Mouse (Mus musculus): Measurements from ENCODE around the gene Agbl4. TPM values are rescaled to one million over a fixed set of nuclear protein-coding genes. Genes with fewer than 3 reads are reported as not detected.
A peak's percentile ranks its signal among the peaks of the same experiment; 100 is the strongest.

Gene Agbl4
- polyA plus RNA-seq, 1 experiment from 2014 or later: 0.16 TPM

GRCm38 (mm10) chr4:111383101-111383500 lies 985.6 kb downstream of the Agbl4 start:
- H3K36me3 ChIP-seq (ENCODE audit: control insufficient read depth, insufficient read depth, low read length): no peaks in the 10 kb centered on the region
- no peaks in the 10 kb centered on the region for H3K4me1 ChIP-seq (ENCODE audit: control insufficient read depth, insufficient read depth, low read length)
- H3K27ac ChIP-seq (ENCODE audit: low read length): no peak overlapping the region
- H3K9ac ChIP-seq (ENCODE audit: low read depth, low read length): no peak overlapping the region
- WGBS: 87% methylated on average over 2 of the region's 2 CpGs
- no peak for ATAC-seq
- no peak overlapping the region for H3K4me3 ChIP-seq (ENCODE audit: low read length)
- no peaks in the 10 kb centered on the region for H3K9me3 ChIP-seq (ENCODE audit: control insufficient read depth, low read length)
- H3K27me3 ChIP-seq (replicated peaks; ENCODE audit: control insufficient read depth, insufficient read depth, low read length): no peaks in the 10 kb centered on the region
- no peak overlapping the region for H3K4me2 ChIP-seq (ENCODE audit: low read depth, low read length)

- H3K4me3 ChIP-seq (ENCODE audit: low read length): no peak overlapping the region
- H3K36me3 ChIP-seq (ENCODE audit: control insufficient read depth, insufficient read depth, low read length): no peaks in the 10 kb centered on the region
- H3K4me1 ChIP-seq (ENCODE audit: control insufficient read depth, insufficient read depth, low read length): no peaks in the 10 kb centered on the region
- H3K4me2 ChIP-seq (ENCODE audit: low read depth, low read length): no peak overlapping the region
- H3K9ac ChIP-seq (ENCODE audit: low read depth, low read length): no peak overlapping the region
- H3K27ac ChIP-seq (ENCODE audit: low read length): no peak overlapping the region
- H3K9me3 ChIP-seq (ENCODE audit: control insufficient read depth, low read length): no peaks in the 10 kb centered on the region
- no peaks in the 10 kb centered on the region for H3K27me3 ChIP-seq (replicated peaks; ENCODE audit: control insufficient read depth, insufficient read depth, low read length)
- no peak for ATAC-seq
These were observed 993.3 kb downstream of the Agbl4 start for GRCm38 (mm10) chr4:111390736-111391135.

- Histone ChIP-seq H3K36me3 (ENCODE audit: control insufficient read depth, insufficient read depth, low read length) (no peaks in the 10 kb centered on the region), H3K9ac (ENCODE audit: low read depth, low read length) (no peak overlapping the region), H3K4me1 (ENCODE audit: control insufficient read depth, insufficient read depth, low read length) (no peaks in the 10 kb centered on the region), H3K27me3 (replicated peaks; ENCODE audit: control insufficient read depth, insufficient read depth, low read length) (no peaks in the 10 kb centered on the region), H3K4me3 (ENCODE audit: low read length) (no peak overlapping the region), H3K4me2 (ENCODE audit: low read depth, low read length) (no peak overlapping the region), H3K9me3 (ENCODE audit: control insufficient read depth, low read length) (no peaks in the 10 kb centered on the region), H3K27ac (ENCODE audit: low read length) (no peak overlapping the region)
- ATAC-seq: no peak
These were observed 1002.3 kb downstream of the Agbl4 start for GRCm38 (mm10) chr4:111399784-111400183.

GRCm38 (mm10) chr4:111400676-111401075 lies 1003.2 kb downstream of the Agbl4 start:
- Histone ChIP-seq H3K4me1 (ENCODE audit: control insufficient read depth, insufficient read depth, low read length) (no peaks in the 10 kb centered on the region), H3K4me3 (ENCODE audit: low read length) (no peak overlapping the region), H3K36me3 (ENCODE audit: control insufficient read depth, insufficient read depth, low read length) (no peaks in the 10 kb centered on the region), H3K9ac (ENCODE audit: low read depth, low read length) (no peak overlapping the region), H3K27ac (ENCODE audit: low read length) (no peak overlapping the region), H3K27me3 (replicated peaks; ENCODE audit: control insufficient read depth, insufficient read depth, low read length) (no peaks in the 10 kb centered on the region), H3K4me2 (ENCODE audit: low read depth, low read length) (no peak overlapping the region), H3K9me3 (ENCODE audit: control insufficient read depth, low read length) (no peaks in the 10 kb centered on the region)
- ATAC-seq: no peak
- 38% methylated on average over 2 of the region's 2 CpGs for WGBS

- peak; percentile 23; the same call in 1 of the 2 replicates for ATAC-seq
- Histone ChIP-seq H3K9me3 (ENCODE audit: control insufficient read depth, low read length) (no peaks in the 10 kb centered on the region), H3K9ac (ENCODE audit: low read depth, low read length) (no peak overlapping the region), H3K36me3 (ENCODE audit: control insufficient read depth, insufficient read depth, low read length) (no peaks in the 10 kb centered on the region), H3K4me3 (ENCODE audit: low read length) (no peak overlapping the region), H3K27me3 (replicated peaks; ENCODE audit: control insufficient read depth, insufficient read depth, low read length) (no peaks in the 10 kb centered on the region), H3K4me2 (ENCODE audit: low read depth, low read length) (no peak overlapping the region), H3K27ac (ENCODE audit: low read length) (no peak overlapping the region), H3K4me1 (ENCODE audit: control insufficient read depth, insufficient read depth, low read length) (no peaks in the 10 kb centered on the region)
- WGBS: 20% methylated on average over 1 of the region's 1 CpGs
These were observed 1005.8 kb downstream of the Agbl4 start for GRCm38 (mm10) chr4:111403243-111403642.

GRCm38 (mm10) chr4:111410731-111411130 lies 1013.3 kb downstream of the Agbl4 start:
- no peak overlapping the region for H3K4me2 ChIP-seq (ENCODE audit: low read depth, low read length)
- H3K27ac ChIP-seq (ENCODE audit: low read length): no peak overlapping the region
- no peaks in the 10 kb centered on the region for H3K9me3 ChIP-seq (ENCODE audit: control insufficient read depth, low read length)
- H3K36me3 ChIP-seq (ENCODE audit: control insufficient read depth, insufficient read depth, low read length): no peaks in the 10 kb centered on the region
- ATAC-seq: no peak
- peaks cover under 1% of the 10 kb centered on the region; the same call in 1 of the 2 replicates for H3K4me1 ChIP-seq (ENCODE audit: control insufficient read depth, insufficient read depth, low read length)
- 84% methylated on average over 4 of the region's 4 CpGs for WGBS
- no peaks in the 10 kb centered on the region for H3K27me3 ChIP-seq (replicated peaks; ENCODE audit: control insufficient read depth, insufficient read depth, low read length)
- no peak overlapping the region for H3K9ac ChIP-seq (ENCODE audit: low read depth, low read length)
- no peak overlapping the region for H3K4me3 ChIP-seq (ENCODE audit: low read length)

GRCm38 (mm10) chr4:111414399-111414798 lies 1016.9 kb downstream of the Agbl4 start:
- Histone ChIP-seq H3K27ac (ENCODE audit: low read length) (peak overlapping the region; percentile 85; the same call in 1 of the 2 replicates), H3K4me1 (ENCODE audit: control insufficient read depth, insufficient read depth, low read length) (peaks cover 12% of the 10 kb centered on the region), H3K9ac (ENCODE audit: low read depth, low read length) (peak overlapping the region; percentile 97), H3K36me3 (ENCODE audit: control insufficient read depth, insufficient read depth, low read length) (no peaks in the 10 kb centered on the region), H3K4me2 (ENCODE audit: low read depth, low read length) (peak overlapping the region; percentile 55), H3K4me3 (ENCODE audit: low read length) (peak overlapping the region; percentile 82), H3K27me3 (replicated peaks; ENCODE audit: control insufficient read depth, insufficient read depth, low read length) (no peaks in the 10 kb centered on the region), H3K9me3 (ENCODE audit: control insufficient read depth, low read length) (no peaks in the 10 kb centered on the region)
- WGBS: under 1% methylated on average over 6 of the region's 6 CpGs
- ATAC-seq: peak; percentile 26; the same call in 1 of the 2 replicates

- Histone ChIP-seq H3K27me3 (replicated peaks; ENCODE audit: control insufficient read depth, insufficient read depth, low read length) (no peaks in the 10 kb centered on the region), H3K27ac (ENCODE audit: low read length) (peak within 1 kb of the TSS; percentile 85), H3K36me3 (ENCODE audit: control insufficient read depth, insufficient read depth, low read length) (no peaks in the 10 kb centered on the region), H3K9ac (ENCODE audit: low read depth, low read length) (peak within 1 kb of the TSS; percentile 97), H3K9me3 (ENCODE audit: control insufficient read depth, low read length) (no peaks in the 10 kb centered on the region), H3K4me3 (ENCODE audit: low read length) (peak within 1 kb of the TSS; percentile 82), H3K4me1 (ENCODE audit: control insufficient read depth, insufficient read depth, low read length) (peaks cover 12% of the 10 kb centered on the region), H3K4me2 (ENCODE audit: low read depth, low read length) (peak within 1 kb of the TSS; percentile 55)
- ATAC-seq: peak; percentile 90
- WGBS: under 1% methylated on average over 54 of the region's 66 CpGs
These were observed 1017.5 kb downstream of the Agbl4 start, which contains the start of gene Bend5 for GRCm38 (mm10) chr4:111414818-111415488. Gene Bend5, plus strand, starts transcription at chr4:111415006.

GRCm38 (mm10) chr4:111416126-111416525 lies 1018.7 kb downstream of the Agbl4 start:
- Histone ChIP-seq H3K4me3 (ENCODE audit: low read length) (peak overlapping the region; percentile 82), H3K4me2 (ENCODE audit: low read depth, low read length) (peak overlapping the region; percentile 55), H3K9ac (ENCODE audit: low read depth, low read length) (peak overlapping the region; percentile 97), H3K27me3 (replicated peaks; ENCODE audit: control insufficient read depth, insufficient read depth, low read length) (no peaks in the 10 kb centered on the region), H3K9me3 (ENCODE audit: control insufficient read depth, low read length) (no peaks in the 10 kb centered on the region), H3K36me3 (ENCODE audit: control insufficient read depth, insufficient read depth, low read length) (no peaks in the 10 kb centered on the region), H3K27ac (ENCODE audit: low read length) (0 out of 2 replicates have a peak overlapping the region, but pooled peaks have one; percentile 85), H3K4me1 (ENCODE audit: control insufficient read depth, insufficient read depth, low read length) (peaks cover 12% of the 10 kb centered on the region)
- WGBS: 56% methylated on average over 3 of the region's 3 CpGs
- no peak for ATAC-seq
